Mouse (Mus musculus) MEL (cell line): Measurements from ENCODE around the gene Dusp15. TPM values are rescaled to one million over a fixed set of nuclear protein-coding genes. Genes with fewer than 3 reads are reported as not detected.

ENCODE experiments used
- polyA plus RNA-seq, 2 experiments: library from polyadenylated mRNA; stranded (reverse) in 1 of 2; unstranded in 1 of 2; fragments of >175 nt in 1 of 2; fragments of >200 nt in 1 of 2; gene quantifications; 2 replicates each; pipeline versions ENCODE4 v1.2.1 to v1.2.4; 2012; ENCODE audit warnings: low replicate concordance in 2 of 2, low read depth in 1 of 2; ENCODE audit not compliant: insufficient read length in 2 of 2, insufficient read depth in 1 of 2, missing spikeins in 1 of 2
- total RNA-seq: library from RNA; depleted of rRNA; stranded (reverse); fragments of 300-350 nt; gene quantifications from 2 replicates; pipeline ENCODE4 v1.2.3, GENCODE M21; 2012; rRNA removed

Gene Dusp15
- total and polyA plus RNA-seq, 3 experiments: not detected

Other genes starting within 250 kb of the Dusp15 start
- 59.8 and 102 TPM in 2 replicates for gene Id1, start 215.4 kb downstream of the Dusp15 start, total RNA-seq
- gene Id1, start 215.4 kb downstream of the Dusp15 start, polyA plus RNA-seq: 100 to 1,000 TPM in 1 of 2 experiments, not detected in 1; 486 TPM
- not detected in 2 replicates for gene Cox4i2, start 197.5 kb downstream of the Dusp15 start, total RNA-seq
- under 1 TPM in 1 of 2 experiments, not detected in 1; 0.17 TPM for gene Cox4i2, start 197.5 kb downstream of the Dusp15 start, polyA plus RNA-seq
- gene Bcl2l1, start 120.0 kb downstream of the Dusp15 start, total RNA-seq: 4.8 and 6.5 TPM in 2 replicates
- gene Bcl2l1, start 120.0 kb downstream of the Dusp15 start, polyA plus RNA-seq: 10 to 100 TPM in 1 of 2 experiments, not detected in 1; 23.9 TPM
- gene Tpx2, start 103.7 kb downstream of the Dusp15 start, total RNA-seq: 59.3 and 68.3 TPM in 2 replicates
- 100 to 1,000 TPM in 1 of 2 experiments, not detected in 1; 131 TPM for gene Tpx2, start 103.7 kb downstream of the Dusp15 start, polyA plus RNA-seq
- gene Mylk2, start 40.3 kb downstream of the Dusp15 start, total RNA-seq: not detected in 2 replicates
- gene Mylk2, start 40.3 kb downstream of the Dusp15 start, polyA plus RNA-seq: not detected
- gene Foxs1, start 18.5 kb downstream of the Dusp15 start, total RNA-seq: not detected in 2 replicates
- not detected for gene Foxs1, start 18.5 kb downstream of the Dusp15 start, polyA plus RNA-seq
- 0.10 and 0.19 TPM in 2 replicates for gene Ttll9, start 10.8 kb upstream of the Dusp15 start, total RNA-seq
- under 1 TPM in 1 of 2 experiments, not detected in 1; 0.07 TPM for gene Ttll9, start 10.8 kb upstream of the Dusp15 start, polyA plus RNA-seq
- 48.3 and 62.2 TPM in 2 replicates for gene Pdrg1, start 63.7 kb upstream of the Dusp15 start, total RNA-seq
- 10 to 100 TPM in 1 of 2 experiments, not detected in 1; 67.2 TPM for gene Pdrg1, start 63.7 kb upstream of the Dusp15 start, polyA plus RNA-seq
- gene Xkr7, start 80.2 kb upstream of the Dusp15 start, total RNA-seq: not detected in 2 replicates
- gene Xkr7, start 80.2 kb upstream of the Dusp15 start, polyA plus RNA-seq: not detected
- gene Ccm2l, start 114.3 kb upstream of the Dusp15 start, total RNA-seq: not detected in 2 replicates
- not detected for gene Ccm2l, start 114.3 kb upstream of the Dusp15 start, polyA plus RNA-seq
- not detected in 2 replicates for gene Hck, start 156.8 kb upstream of the Dusp15 start, total RNA-seq
- not detected for gene Hck, start 156.8 kb upstream of the Dusp15 start, polyA plus RNA-seq
- gene Tm9sf4, start 209.6 kb upstream of the Dusp15 start, total RNA-seq: 16.1 and 16.8 TPM in 2 replicates
- gene Tm9sf4, start 209.6 kb upstream of the Dusp15 start, polyA plus RNA-seq: 100 to 1,000 TPM in 1 of 2 experiments, 10 to 100 TPM in 1; 29.8 to 269 TPM